Mouse (Mus musculus) forelimb bud, embryonic 11.5 days (tissue): ENCODE data around the gene Plekhm3.

Source experiments
- DNase-seq: peaks from one replicate; pipeline ENCODE4 v3.0.0-alpha.2; 2012; ENCODE audit warnings: low read depth, low spot score

Plekhm3 gene

GRCm38 (mm10) chr1:64928542-64928941, 28.1 kb downstream of the Plekhm3 start:
- no peak for DNase-seq

GRCm38 (mm10) chr1:64927437-64928274, 29.0 kb downstream of the Plekhm3 start:
- DNase-seq = no peak

GRCm38 (mm10) chr1:64925594-64925993, 31.0 kb downstream of the Plekhm3 start:
- DNase-seq = no peak

GRCm38 (mm10) chr1:64924283-64924682, 32.3 kb downstream of the Plekhm3 start:
- no peak for DNase-seq

- peak; percentile 47 for DNase-seq
These were observed 37.7 kb downstream of the Plekhm3 start for GRCm38 (mm10) chr1:64918810-64919528.

- DNase-seq = no peak
These were observed 38.7 kb downstream of the Plekhm3 start for GRCm38 (mm10) chr1:64917966-64918365.

- peak; percentile 29 for DNase-seq
These were observed 39.6 kb downstream of the Plekhm3 start for GRCm38 (mm10) chr1:64916884-64917507.

GRCm38 (mm10) chr1:64914356-64914755, 42.3 kb downstream of the Plekhm3 start:
- no peak for DNase-seq

- DNase-seq = no peak
These were observed 48.9 kb downstream of the Plekhm3 start for GRCm38 (mm10) chr1:64907740-64908139.

GRCm38 (mm10) chr1:64906226-64906625, 50.4 kb downstream of the Plekhm3 start:
- DNase-seq = no peak

- DNase-seq = no peak
These were observed 53.2 kb downstream of the Plekhm3 start for GRCm38 (mm10) chr1:64903415-64903814.

- no peak for DNase-seq
These were observed 53.8 kb downstream of the Plekhm3 start for GRCm38 (mm10) chr1:64902804-64903203.

- no peak for DNase-seq
These were observed 56.9 kb downstream of the Plekhm3 start for GRCm38 (mm10) chr1:64899763-64900162.

- no peak for DNase-seq
These were observed 59.1 kb downstream of the Plekhm3 start for GRCm38 (mm10) chr1:64897485-64897884.

GRCm38 (mm10) chr1:64893806-64894205, 62.8 kb downstream of the Plekhm3 start:
- no peak for DNase-seq

- DNase-seq = no peak
These were observed 65.3 kb downstream of the Plekhm3 start for GRCm38 (mm10) chr1:64891332-64891731.

- DNase-seq = no peak
These were observed 69.0 kb downstream of the Plekhm3 start for GRCm38 (mm10) chr1:64887502-64888203.

- no peak for DNase-seq
These were observed 69.9 kb downstream of the Plekhm3 start for GRCm38 (mm10) chr1:64886718-64887117.

GRCm38 (mm10) chr1:64885328-64885727, 71.3 kb downstream of the Plekhm3 start:
- no peak for DNase-seq

GRCm38 (mm10) chr1:64884007-64884406, 72.6 kb downstream of the Plekhm3 start:
- no peak for DNase-seq

- DNase-seq = no peak
These were observed 76.0 kb downstream of the Plekhm3 start for GRCm38 (mm10) chr1:64880613-64881012.

GRCm38 (mm10) chr1:64878795-64879240, 77.8 kb downstream of the Plekhm3 start:
- DNase-seq = peak; percentile 64
